Mouse (Mus musculus) ES-Bruce4 (cell line): ENCODE data around the gene Fgf14.

Experiments used
- CTCF ChIP-seq: IDR thresholded peaks from one replicate; pipeline ENCODE4 v1.8.1; 2011; ENCODE audit warnings: low read depth, low read length
- EP300 ChIP-seq: IDR thresholded peaks from 2 replicates; pipeline ENCODE4 v1.6.1; 2011; ENCODE audit warnings: low read depth, low read length; ENCODE audit not compliant: insufficient read depth
- POLR2A ChIP-seq: IDR thresholded peaks from one replicate; pipeline ENCODE4 v1.8.1; 2011; ENCODE audit warnings: low read length; ENCODE audit not compliant: insufficient read depth

- TF ChIP-seq POLR2A = no peak
- no peak for TF ChIP-seq CTCF
- no peak for TF ChIP-seq EP300
Observed at GRCm38 (mm10) chr14:124634881-124635280, 42.0 kb downstream of the Fgf14 start.
